Mouse (Mus musculus): ENCODE measurements at regions not wholly inside any gene's neighbourhood (a gene's known extent, or its start where the extent isn't known, plus 50 kb on each side); places are given as distances from the start of the nearest gene placed in this dataset.

DNA sequence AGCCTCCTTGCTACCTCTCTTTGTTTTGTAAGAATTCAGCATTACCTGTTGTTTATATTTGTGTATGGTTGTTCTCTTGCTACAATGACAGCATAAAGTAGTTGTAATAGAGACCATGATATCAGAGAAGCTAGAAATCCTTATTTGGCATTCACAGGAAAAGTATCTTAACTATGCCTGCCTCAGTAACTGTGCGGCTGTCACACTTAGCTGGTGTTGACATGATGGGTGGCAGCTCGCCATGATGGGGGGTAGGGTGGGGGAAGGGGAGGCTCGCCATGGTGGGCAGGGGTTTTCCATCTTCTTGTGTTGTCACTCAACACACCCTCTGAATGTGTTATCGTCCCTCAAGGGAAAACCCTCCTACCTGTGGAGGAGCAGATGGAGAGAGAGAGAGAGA lies 934.3 kb downstream of the Adgrl2 start:
- H3K4me3 ChIP-seq (ENCODE audit: insufficient read depth, poor library complexity, severe bottlenecking), result no peak overlapping the region
- H3K36me3 ChIP-seq (ENCODE audit: control insufficient read depth, insufficient read depth), result no peaks in the 10 kb centered on the region
- TF ChIP-seq CTCF (IDR thresholded peaks at IDR 0.05; ENCODE audit: control insufficient read depth, insufficient read depth, insufficient read length), result no peak
- no peak for TF ChIP-seq MYOD1 (IDR thresholded peaks at IDR 0.05; ENCODE audit: control insufficient read depth, insufficient read length, low read depth)
- no peak for TF ChIP-seq FOSL1 (IDR thresholded peaks at IDR 0.05; ENCODE audit: insufficient read depth, low read length, poor library complexity, severe bottlenecking)
- TF ChIP-seq MAX (IDR thresholded peaks at IDR 0.05), result no peak
- TF ChIP-seq USF1 (IDR thresholded peaks at IDR 0.05; ENCODE audit: low read depth), result no peak
- TF ChIP-seq CEBPB (IDR thresholded peaks at IDR 0.05; ENCODE audit: low read depth), result no peak
- TF ChIP-seq MYOG (IDR thresholded peaks at IDR 0.05; ENCODE audit: control insufficient read depth, extremely low read depth, insufficient read length), result no peak
- no peaks in the 10 kb centered on the region for H3K27me3 ChIP-seq (ENCODE audit: control insufficient read depth, insufficient read depth, insufficient read length)
- no peaks in the 10 kb centered on the region for H3K79me3 ChIP-seq (ENCODE audit: low read depth)
- no peaks in the 10 kb centered on the region for H3K79me2 ChIP-seq (ENCODE audit: control insufficient read depth, insufficient read depth)
- H3ac ChIP-seq (ENCODE audit: control insufficient read depth, insufficient read length, low read depth), result no peak overlapping the region

GRCm38 (mm10) chr3:148052516-148052915 lies 937.8 kb downstream of the Adgrl2 start:
- no peak for TF ChIP-seq MYOD1 (IDR thresholded peaks at IDR 0.05; ENCODE audit: control insufficient read depth, insufficient read length, low read depth)
- no peak for TF ChIP-seq USF1 (IDR thresholded peaks at IDR 0.05; ENCODE audit: low read depth)
- TF ChIP-seq CTCF (IDR thresholded peaks at IDR 0.05; ENCODE audit: control insufficient read depth, insufficient read depth, insufficient read length), result no peak
- no peak for TF ChIP-seq MYOG (IDR thresholded peaks at IDR 0.05; ENCODE audit: control insufficient read depth, extremely low read depth, insufficient read length)
- TF ChIP-seq MAX (IDR thresholded peaks at IDR 0.05), result no peak
- TF ChIP-seq FOSL1 (IDR thresholded peaks at IDR 0.05; ENCODE audit: insufficient read depth, low read length, poor library complexity, severe bottlenecking), result no peak
- TF ChIP-seq CEBPB (IDR thresholded peaks at IDR 0.05; ENCODE audit: low read depth), result no peak
- Histone ChIP-seq H3K4me3 (ENCODE audit: insufficient read depth, poor library complexity, severe bottlenecking) (no peak overlapping the region), H3ac (ENCODE audit: control insufficient read depth, insufficient read length, low read depth) (no peak overlapping the region), H3K79me3 (ENCODE audit: low read depth) (no peaks in the 10 kb centered on the region), H3K27me3 (ENCODE audit: control insufficient read depth, insufficient read depth, insufficient read length) (no peaks in the 10 kb centered on the region), H3K36me3 (ENCODE audit: control insufficient read depth, insufficient read depth) (no peaks in the 10 kb centered on the region), H3K79me2 (ENCODE audit: control insufficient read depth, insufficient read depth) (no peaks in the 10 kb centered on the region)

- Histone ChIP-seq H3K36me3 (ENCODE audit: control insufficient read depth, insufficient read depth) (no peaks in the 10 kb centered on the region), H3K4me3 (ENCODE audit: insufficient read depth, poor library complexity, severe bottlenecking) (no peak overlapping the region), H3K79me2 (ENCODE audit: control insufficient read depth, insufficient read depth) (no peaks in the 10 kb centered on the region), H3K27me3 (ENCODE audit: control insufficient read depth, insufficient read depth, insufficient read length) (no peaks in the 10 kb centered on the region), H3K79me3 (ENCODE audit: low read depth) (no peaks in the 10 kb centered on the region), H3ac (ENCODE audit: control insufficient read depth, insufficient read length, low read depth) (no peak overlapping the region)
- no peak for TF ChIP-seq CEBPB (IDR thresholded peaks at IDR 0.05; ENCODE audit: low read depth)
- no peak for TF ChIP-seq MAX (IDR thresholded peaks at IDR 0.05)
- no peak for TF ChIP-seq MYOG (IDR thresholded peaks at IDR 0.05; ENCODE audit: control insufficient read depth, extremely low read depth, insufficient read length)
- no peak for TF ChIP-seq USF1 (IDR thresholded peaks at IDR 0.05; ENCODE audit: low read depth)
- TF ChIP-seq FOSL1 (IDR thresholded peaks at IDR 0.05; ENCODE audit: insufficient read depth, low read length, poor library complexity, severe bottlenecking), result no peak
These were observed 942.1 kb downstream of the Adgrl2 start for GRCm38 (mm10) chr3:148048247-148048646.

DNA sequence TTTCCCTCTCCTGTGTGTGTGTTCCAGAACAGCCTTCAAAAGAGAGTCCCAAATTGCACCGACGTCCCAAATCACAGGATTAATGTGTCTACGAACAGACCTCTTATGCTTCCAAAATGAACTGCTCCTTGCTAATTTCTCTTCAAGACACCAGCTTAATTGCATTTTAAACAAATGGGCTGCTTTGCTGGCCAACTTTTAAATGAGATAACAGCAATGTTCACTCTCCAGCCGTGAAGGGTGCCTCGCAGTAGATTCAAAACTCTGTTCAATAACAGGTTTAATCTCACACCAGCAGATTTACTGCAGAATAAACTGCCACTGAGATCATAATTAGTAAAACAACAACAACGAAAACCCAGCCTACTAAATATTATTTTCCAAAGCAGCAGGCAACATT lies 957.8 kb downstream of the Adgrl2 start:
- Histone ChIP-seq H3K79me2 (ENCODE audit: control insufficient read depth, insufficient read depth) (no peaks in the 10 kb centered on the region), H3K4me3 (ENCODE audit: insufficient read depth, poor library complexity, severe bottlenecking) (no peak overlapping the region), H3K36me3 (ENCODE audit: control insufficient read depth, insufficient read depth) (no peaks in the 10 kb centered on the region), H3K79me3 (ENCODE audit: low read depth) (no peaks in the 10 kb centered on the region), H3ac (ENCODE audit: control insufficient read depth, insufficient read length, low read depth) (no peak overlapping the region), H3K27me3 (ENCODE audit: control insufficient read depth, insufficient read depth, insufficient read length) (no peaks in the 10 kb centered on the region)
- TF ChIP-seq USF1 (IDR thresholded peaks at IDR 0.05; ENCODE audit: low read depth) (no peak), CTCF (IDR thresholded peaks at IDR 0.05; ENCODE audit: control insufficient read depth, insufficient read depth, insufficient read length) (no peak)

DNA sequence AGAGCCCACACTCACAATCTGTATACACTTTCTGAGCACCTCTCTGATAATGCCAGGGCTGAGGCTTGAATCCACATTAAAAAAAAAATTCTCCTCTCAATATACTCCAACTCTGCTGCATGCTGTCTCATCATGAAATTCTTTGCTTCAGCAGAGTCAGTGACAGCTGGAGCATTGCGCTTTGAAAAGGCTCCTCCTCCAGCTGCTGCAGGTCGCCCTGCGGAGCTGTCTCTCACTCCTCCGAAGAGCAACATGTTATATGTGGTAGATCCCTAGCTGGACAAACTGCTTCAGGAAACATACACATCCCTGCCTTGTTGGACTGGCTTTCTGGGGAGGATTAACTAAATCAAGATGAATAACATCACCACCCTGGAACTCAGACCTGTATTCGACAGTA lies 984.5 kb downstream of the Adgrl2 start:
- TF ChIP-seq CEBPB (IDR thresholded peaks at IDR 0.05; ENCODE audit: low read depth), result no peak
- no peak for TF ChIP-seq USF1 (IDR thresholded peaks at IDR 0.05; ENCODE audit: low read depth)
- TF ChIP-seq MAX (IDR thresholded peaks at IDR 0.05), result no peak
- no peak for TF ChIP-seq CTCF (IDR thresholded peaks at IDR 0.05; ENCODE audit: control insufficient read depth, insufficient read depth, insufficient read length)
- no peak for TF ChIP-seq MYOD1 (IDR thresholded peaks at IDR 0.05; ENCODE audit: control insufficient read depth, insufficient read length, low read depth)
- TF ChIP-seq FOSL1 (IDR thresholded peaks at IDR 0.05; ENCODE audit: insufficient read depth, low read length, poor library complexity, severe bottlenecking), result no peak
- TF ChIP-seq MYOG (IDR thresholded peaks at IDR 0.05; ENCODE audit: control insufficient read depth, extremely low read depth, insufficient read length), result no peak
- no peaks in the 10 kb centered on the region for H3K79me2 ChIP-seq (ENCODE audit: control insufficient read depth, insufficient read depth)

GRCm38 (mm10) chr3:148004006-148004405 lies 986.3 kb downstream of the Adgrl2 start:
- Histone ChIP-seq H3K4me3 (ENCODE audit: insufficient read depth, poor library complexity, severe bottlenecking) (no peak overlapping the region), H3K79me3 (ENCODE audit: low read depth) (no peaks in the 10 kb centered on the region), H3K36me3 (ENCODE audit: control insufficient read depth, insufficient read depth) (no peaks in the 10 kb centered on the region), H3ac (ENCODE audit: control insufficient read depth, insufficient read length, low read depth) (no peak overlapping the region), H3K27me3 (ENCODE audit: control insufficient read depth, insufficient read depth, insufficient read length) (no peaks in the 10 kb centered on the region), H3K79me2 (ENCODE audit: control insufficient read depth, insufficient read depth) (no peaks in the 10 kb centered on the region)
- TF ChIP-seq MYOG (IDR thresholded peaks at IDR 0.05; ENCODE audit: control insufficient read depth, extremely low read depth, insufficient read length), result no peak
- no peak for TF ChIP-seq USF1 (IDR thresholded peaks at IDR 0.05; ENCODE audit: low read depth)
- no peak for TF ChIP-seq MAX (IDR thresholded peaks at IDR 0.05)

More for the DNA sequence above, 984.5 kb downstream of the Adgrl2 start:
- Histone ChIP-seq H3K36me3 (ENCODE audit: control insufficient read depth, insufficient read depth) (no peaks in the 10 kb centered on the region), H3K27me3 (ENCODE audit: control insufficient read depth, insufficient read depth, insufficient read length) (no peaks in the 10 kb centered on the region), H3ac (ENCODE audit: control insufficient read depth, insufficient read length, low read depth) (no peak overlapping the region), H3K4me3 (ENCODE audit: insufficient read depth, poor library complexity, severe bottlenecking) (no peak overlapping the region), H3K79me3 (ENCODE audit: low read depth) (no peaks in the 10 kb centered on the region)
